Mouse (Mus musculus) stomach, postnatal 0 days (tissue): ENCODE measurements around the gene Sgms1.

Source experiments
- CTCF ChIP-seq: IDR thresholded peaks from 2 replicates; pipeline ENCODE4 v1.5.1; 2016; ENCODE audit warnings: antibody characterized with exemption, low read depth, mild to moderate bottlenecking, moderate library complexity
- EP300 ChIP-seq: optimal IDR thresholded peaks from 2 replicates; pipeline ENCODE3; 2016; ENCODE audit warnings: antibody characterized with exemption

DNA sequence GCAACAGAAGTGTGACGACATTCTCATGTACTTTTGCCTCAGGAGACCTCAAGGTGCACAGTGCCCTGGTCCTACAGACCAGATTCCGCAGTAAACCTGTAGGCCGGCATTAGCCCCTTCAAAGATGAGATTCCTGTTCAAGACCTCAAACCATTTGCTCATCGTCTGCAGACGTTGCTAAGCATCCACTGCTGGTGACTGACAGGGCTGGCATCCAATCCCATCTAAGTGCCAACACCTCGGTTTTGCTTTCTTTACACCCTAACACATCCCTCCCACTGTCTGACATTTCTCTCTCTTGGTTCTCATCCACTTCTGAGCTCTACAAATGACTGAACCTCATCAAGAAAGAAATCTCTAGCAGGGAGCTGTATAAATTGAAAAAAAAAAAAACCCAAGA, 24.4 kb downstream of the Sgms1 start:
- no peak for TF ChIP-seq CTCF
- TF ChIP-seq EP300: no peak
